Mouse (Mus musculus) heart, embryonic 16.5 days (tissue): ENCODE data around the gene Alpk3. TPM values are rescaled to one million over a fixed set of nuclear protein-coding genes. Genes with fewer than 3 reads are reported as not detected.

Source experiments
- ATAC-seq: fragments of 200-750 bp; cut with Nextera tagmentation; replicated peaks from 2 replicates; pipeline ENCODE4 v1.8.0; 2017; ENCODE audit warnings: moderate number of reproducible peaks; ENCODE audit not compliant: insufficient read depth, low FRiP score; ENCODE audit errors: extremely low read depth
- H3K27ac ChIP-seq: fragments of 300-500 bp; sonication (generic); 2 replicates; pipeline ENCODE4 v1.5.1; 2014; ENCODE audit warnings: mild to moderate bottlenecking, low read length, control low read depth, moderate library complexity
- H3K27me3 ChIP-seq: fragments of 300-500 bp; sonication (generic); 2 replicates; pipeline ENCODE4 v1.6.1; 2014; ENCODE audit warnings: low read length, mixed read lengths; ENCODE audit not compliant: control insufficient read depth, insufficient read depth
- H3K36me3 ChIP-seq: fragments of 300-500 bp; sonication (generic); 2 replicates; pipeline ENCODE4 v1.6.1; 2014; ENCODE audit not compliant: control insufficient read depth, insufficient read depth
- H3K4me1 ChIP-seq: fragments of 300-500 bp; sonication (generic); 2 replicates; pipeline ENCODE4 v1.6.1; 2014; ENCODE audit warnings: low read length, mixed read lengths; ENCODE audit not compliant: control insufficient read depth, insufficient read depth
- H3K4me2 ChIP-seq: fragments of 300-500 bp; sonication (generic); 2 replicates; pipeline ENCODE4 v1.6.1; 2014; ENCODE audit warnings: low read depth, mild to moderate bottlenecking, control low read depth, low read length
- H3K4me3 ChIP-seq: fragments of 300-500 bp; sonication (generic); 2 replicates; pipeline ENCODE4 v1.5.1; 2014; ENCODE audit warnings: mild to moderate bottlenecking, control low read depth, low read length
- H3K9ac ChIP-seq: fragments of 300-500 bp; sonication (generic); 2 replicates; pipeline ENCODE4 v1.6.1; 2014; ENCODE audit warnings: low read length, control low read depth
- H3K9me3 ChIP-seq: fragments of 300-500 bp; sonication (generic); replicated peaks from 2 replicates; pipeline ENCODE4 v1.6.1; 2016; ENCODE audit warnings: low read length; ENCODE audit not compliant: control insufficient read depth
- WGBS: fragments of 180-500 bp; shearing (Covaris S2); extraction: QIAGEN DNeasy Blood & Tissue Kit; methylation state at CpG from one replicate; pipeline ENCODE4 v1.1.7; 2014; 5-methylcytosine and 5-hydroxymethylcytosine counted together
- polyA plus RNA-seq: library from polyadenylated mRNA; unstranded; fragments of >200 nt; fragmentation: Nextera tagmentation; extraction: Ambion mirVana; gene quantifications from 2 replicates; pipeline ENCODE4 v1.2.1, GENCODE M21; 2015

The Alpk3 gene
- polyA plus RNA-seq, 1 experiment from 2014 or later = 18.2 TPM

- WGBS = 20% methylated on average over 6 of the region's 6 CpGs
- ATAC-seq = peak; percentile 59
- H3K27ac ChIP-seq = peak overlapping the region; percentile 98
- peak overlapping the region; percentile 30; the same call in 1 of the 2 replicates for H3K4me2 ChIP-seq
- H3K4me1 ChIP-seq = peaks cover 63% of the 10 kb centered on the region
- H3K4me3 ChIP-seq = no peak overlapping the region
- H3K9me3 ChIP-seq = no peaks in the 10 kb centered on the region
- peaks cover 6% of the 10 kb centered on the region; the same call in 1 of the 2 replicates for H3K36me3 ChIP-seq
- peak overlapping the region; percentile 63; the same call in 1 of the 2 replicates for H3K9ac ChIP-seq
- H3K27me3 ChIP-seq = no peaks in the 10 kb centered on the region
Observed at GRCm38 (mm10) chr7:81078740-81079139, 21.3 kb downstream of the Alpk3 start.

- no peaks in the 10 kb centered on the region for H3K27me3 ChIP-seq
- WGBS = 46% methylated on average over 18 of the region's 18 CpGs
- ATAC-seq = no peak
- H3K4me3 ChIP-seq = no peak overlapping the region
- H3K4me1 ChIP-seq = peaks cover 14% of the 10 kb centered on the region
- peak overlapping the region; percentile 26; the same call in 1 of the 2 replicates for H3K27ac ChIP-seq
- no peaks in the 10 kb centered on the region for H3K9me3 ChIP-seq
- no peak overlapping the region for H3K4me2 ChIP-seq
- peaks cover 19% of the 10 kb centered on the region for H3K36me3 ChIP-seq
- H3K9ac ChIP-seq = peak overlapping the region; percentile 34
Observed at GRCm38 (mm10) chr7:81093420-81093965, 36.1 kb downstream of the Alpk3 start.

GRCm38 (mm10) chr7:81094104-81094757 lies 36.8 kb downstream of the Alpk3 start:
- Histone ChIP-seq H3K9me3 (no peaks in the 10 kb centered on the region), H3K4me1 (peaks cover 14% of the 10 kb centered on the region), H3K36me3 (peaks cover 25% of the 10 kb centered on the region), H3K27me3 (no peaks in the 10 kb centered on the region), H3K4me2 (no peak overlapping the region), H3K9ac (peak overlapping the region; percentile 34), H3K27ac (peak overlapping the region; percentile 26), H3K4me3 (no peak overlapping the region)
- 53% methylated on average over 6 of the region's 6 CpGs for WGBS
- no peak for ATAC-seq

- WGBS = 76% methylated on average over 5 of the region's 5 CpGs
- H3K36me3 ChIP-seq = peaks cover 26% of the 10 kb centered on the region
- H3K27ac ChIP-seq = no peak overlapping the region
Observed at GRCm38 (mm10) chr7:81100341-81100740, 42.9 kb downstream of the Alpk3 start.

GRCm38 (mm10) chr7:81102854-81103253 lies 45.5 kb downstream of the Alpk3 start:
- no peaks in the 10 kb centered on the region for H3K9me3 ChIP-seq
- WGBS = 91% methylated on average over 7 of the region's 7 CpGs
- no peaks in the 10 kb centered on the region for H3K27me3 ChIP-seq
- H3K9ac ChIP-seq = no peak overlapping the region
- H3K36me3 ChIP-seq = peaks cover 16% of the 10 kb centered on the region
- no peak overlapping the region for H3K4me3 ChIP-seq
- ATAC-seq = no peak
- H3K4me2 ChIP-seq = no peak overlapping the region
- no peak overlapping the region for H3K27ac ChIP-seq
- H3K4me1 ChIP-seq = no peaks in the 10 kb centered on the region

More at GRCm38 (mm10) chr7:81100341-81100740, 42.9 kb downstream of the Alpk3 start:
- Histone ChIP-seq H3K9me3 (no peaks in the 10 kb centered on the region), H3K4me3 (no peak overlapping the region), H3K9ac (no peak overlapping the region), H3K27me3 (no peaks in the 10 kb centered on the region), H3K4me1 (no peaks in the 10 kb centered on the region), H3K4me2 (no peak overlapping the region)
- ATAC-seq = no peak

- no peak for ATAC-seq
- H3K4me2 ChIP-seq = no peak overlapping the region
- peaks cover 2% of the 10 kb centered on the region; the same call in 1 of the 2 replicates for H3K36me3 ChIP-seq
- no peak overlapping the region for H3K9ac ChIP-seq
- peaks cover 14% of the 10 kb centered on the region for H3K4me1 ChIP-seq
- no peak overlapping the region for H3K27ac ChIP-seq
- H3K27me3 ChIP-seq = no peaks in the 10 kb centered on the region
- 66% methylated on average over 4 of the region's 4 CpGs for WGBS
- H3K4me3 ChIP-seq = no peak overlapping the region
- no peaks in the 10 kb centered on the region for H3K9me3 ChIP-seq
Observed at GRCm38 (mm10) chr7:81105525-81105924, 48.1 kb downstream of the Alpk3 start.

GRCm38 (mm10) chr7:81108226-81108625 lies 50.8 kb downstream of the Alpk3 start:
- H3K27me3 ChIP-seq = no peaks in the 10 kb centered on the region
- H3K9me3 ChIP-seq = no peaks in the 10 kb centered on the region
- no peak overlapping the region for H3K4me3 ChIP-seq
- no peak for ATAC-seq
- peaks cover 15% of the 10 kb centered on the region for H3K4me1 ChIP-seq
- no peaks in the 10 kb centered on the region for H3K36me3 ChIP-seq
- H3K9ac ChIP-seq = no peak overlapping the region
- H3K4me2 ChIP-seq = no peak overlapping the region
- H3K27ac ChIP-seq = no peak overlapping the region
- 77% methylated on average over 5 of the region's 5 CpGs for WGBS

GRCm38 (mm10) chr7:81109717-81110651 lies 52.6 kb downstream of the Alpk3 start:
- Histone ChIP-seq H3K4me3 (no peak overlapping the region), H3K4me1 (peaks cover 21% of the 10 kb centered on the region), H3K9ac (0 out of 2 replicates have a peak overlapping the region, but pooled peaks have one; percentile 30), H3K9me3 (no peaks in the 10 kb centered on the region), H3K27ac (peak overlapping the region; percentile 78), H3K36me3 (no peaks in the 10 kb centered on the region), H3K27me3 (no peaks in the 10 kb centered on the region), H3K4me2 (no peak overlapping the region)
- WGBS = 36% methylated on average over 9 of the region's 9 CpGs
- peak; percentile 77 for ATAC-seq
